Mouse (Mus musculus): ENCODE results near the gene Vax2.

GRCm38 (mm10) chr6:83762880-83763431 is 51.9 kb downstream of the Vax2 start:
- TF ChIP-seq CTCF (IDR thresholded peaks at IDR 0.05; ENCODE audit: low read depth) (0 out of 2 replicates have a peak, but pooled peaks have one; percentile 20), EP300 (IDR thresholded peaks at IDR 0.05; ENCODE audit: low read depth) (no peak)
